Mouse (Mus musculus) adrenal gland, adult 10 weeks (tissue): ENCODE results near the gene Fopnl. TPM values are rescaled to one million over a fixed set of nuclear protein-coding genes. Genes with fewer than 3 reads are reported as not detected.

Experiments
- polyA plus RNA-seq: library from polyadenylated mRNA; stranded (reverse); fragments of 350-450 nt; fragmentation: Illumina TruSeq; extraction: RNeasy Lipid Tissue Mini Kit (QIAGEN cat#74804); gene quantifications from one replicate; pipeline ENCODE4 v1.2.3, GENCODE M21; 2014; ENCODE audit warnings: low read depth, low replicate concordance

Gene Fopnl
- polyA plus RNA-seq = 128 TPM

DNA sequence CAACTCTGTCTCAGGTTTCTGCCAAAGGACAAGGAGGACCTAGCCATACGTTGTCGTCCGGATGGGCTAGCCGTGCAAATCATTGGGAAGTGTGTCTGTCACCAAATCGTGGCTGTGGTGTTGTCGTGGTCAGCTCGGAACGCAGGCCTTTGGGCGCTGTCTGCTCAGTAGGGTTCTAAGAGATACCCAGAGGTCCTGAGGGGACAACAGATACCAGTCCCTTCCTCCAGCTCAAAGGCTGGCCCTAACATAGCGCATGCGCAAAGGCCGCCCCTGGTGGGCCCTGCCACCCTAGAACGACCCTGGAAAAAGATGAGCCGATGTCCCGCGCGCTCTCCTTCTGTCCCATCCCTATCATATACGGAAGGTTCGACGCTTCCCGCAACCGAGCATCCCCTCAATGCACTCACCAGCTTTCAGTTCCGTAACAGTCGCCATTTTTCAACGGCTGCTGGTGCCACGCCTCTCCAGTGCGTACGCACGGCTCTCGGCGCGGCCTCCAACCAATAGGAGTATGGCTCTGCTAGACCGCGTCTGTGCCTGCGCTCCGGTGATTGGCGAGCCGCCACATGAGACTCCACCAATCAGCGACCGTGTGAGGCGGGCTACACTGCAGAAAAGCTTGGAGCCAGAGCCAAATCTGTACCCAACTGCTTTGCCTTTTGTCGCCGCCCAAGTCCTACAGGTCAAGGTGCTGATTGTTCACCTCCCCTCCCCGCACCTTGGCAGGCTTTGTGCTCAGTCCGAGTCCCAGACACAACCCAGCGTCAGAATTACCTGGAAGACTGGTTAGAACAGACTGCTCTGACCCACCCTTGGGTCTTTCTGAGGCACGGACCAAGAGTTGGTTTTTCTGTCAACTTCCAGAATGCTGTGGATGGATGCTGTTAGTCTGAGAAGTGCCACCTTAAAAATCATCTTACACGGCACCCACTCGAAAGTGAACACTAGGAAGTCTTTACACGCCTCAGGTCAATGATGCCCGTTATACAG lies at the start of gene Fopnl:
Fopnl (minus strand) TSS at position 522 of the 993 bp plus-strand sequence.

DNA sequence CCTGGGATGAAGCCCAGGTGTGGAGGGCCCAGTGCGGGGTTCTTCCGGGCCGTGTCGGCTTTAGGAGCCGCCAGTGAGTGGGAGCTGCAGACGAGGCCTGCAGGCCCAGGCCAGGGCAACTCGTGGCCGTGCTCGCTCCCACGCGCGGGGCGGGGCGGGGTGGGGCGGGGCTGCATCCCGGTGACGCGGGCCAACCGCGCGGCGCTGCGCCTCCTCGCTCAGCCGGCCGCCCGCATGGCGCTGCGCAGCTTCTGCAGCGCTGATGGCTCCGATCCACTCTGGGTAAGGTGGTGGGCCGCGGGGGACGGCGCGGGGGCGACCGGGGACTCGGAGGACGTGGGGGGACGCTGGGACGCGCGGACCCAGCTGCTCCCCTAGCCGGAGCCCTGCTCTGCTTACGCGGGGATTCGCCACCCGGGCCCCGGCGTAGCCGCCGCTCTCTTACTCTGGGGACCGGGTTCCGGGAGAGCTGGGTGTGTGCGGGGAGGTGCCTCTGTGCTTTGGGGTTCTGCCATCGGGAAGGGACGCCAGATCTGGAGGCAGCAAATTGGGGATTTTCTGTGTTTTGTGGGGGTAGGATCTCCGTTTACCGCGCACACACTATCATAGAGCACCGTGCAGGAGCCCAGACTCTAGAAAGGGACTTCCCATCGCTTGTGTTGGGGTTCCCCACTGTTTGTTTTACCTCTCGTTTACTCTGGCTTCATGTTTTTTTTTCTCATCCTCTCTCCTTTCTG lies 44.3 kb upstream of the Fopnl start, which contains the start of gene Abcc1:
Abcc1 (plus strand) TSS at position 197 of the 737 bp plus-strand sequence.

DNA sequence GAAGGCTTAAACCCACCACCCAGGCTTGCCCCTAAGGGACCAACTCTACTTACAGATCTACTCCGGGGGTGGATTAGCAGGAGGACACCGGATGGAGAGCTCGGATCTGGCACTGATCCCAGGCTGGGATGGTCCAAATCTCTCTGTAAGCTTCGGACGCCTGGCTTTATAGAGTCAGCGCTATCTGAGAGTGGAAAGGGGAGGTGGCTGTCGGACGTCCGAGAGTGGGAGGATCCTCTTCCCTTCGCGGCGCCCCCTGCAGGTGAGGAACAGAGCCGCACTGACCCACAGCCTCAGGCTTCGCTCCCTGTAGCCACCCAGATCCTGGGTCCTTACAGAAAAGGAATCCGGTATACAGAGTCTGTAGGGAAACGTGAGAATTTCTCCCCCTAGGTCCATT lies 26.0 kb downstream of the Fopnl start, which contains the start of gene Myh11:
Myh11 (minus strand) TSS at position 150 of the 400 bp plus-strand sequence.

Other genes starting within 250 kb of the Fopnl start
- gene Nde1, start 154.1 kb downstream of the Fopnl start, polyA plus RNA-seq = 21.3 TPM
- gene Marf1, start 154.1 kb downstream of the Fopnl start, polyA plus RNA-seq = 124 TPM
- gene Myh11, start 26.0 kb downstream of the Fopnl start, polyA plus RNA-seq = 3.1 TPM
- 8.3 TPM for gene Abcc1, start 44.2 kb upstream of the Fopnl start, polyA plus RNA-seq
- gene A630010A05Rik, start 244.9 kb upstream of the Fopnl start, polyA plus RNA-seq = not detected